ENCODE assay signal across 8 mouse cellular contexts in the genomic region with DNA sequence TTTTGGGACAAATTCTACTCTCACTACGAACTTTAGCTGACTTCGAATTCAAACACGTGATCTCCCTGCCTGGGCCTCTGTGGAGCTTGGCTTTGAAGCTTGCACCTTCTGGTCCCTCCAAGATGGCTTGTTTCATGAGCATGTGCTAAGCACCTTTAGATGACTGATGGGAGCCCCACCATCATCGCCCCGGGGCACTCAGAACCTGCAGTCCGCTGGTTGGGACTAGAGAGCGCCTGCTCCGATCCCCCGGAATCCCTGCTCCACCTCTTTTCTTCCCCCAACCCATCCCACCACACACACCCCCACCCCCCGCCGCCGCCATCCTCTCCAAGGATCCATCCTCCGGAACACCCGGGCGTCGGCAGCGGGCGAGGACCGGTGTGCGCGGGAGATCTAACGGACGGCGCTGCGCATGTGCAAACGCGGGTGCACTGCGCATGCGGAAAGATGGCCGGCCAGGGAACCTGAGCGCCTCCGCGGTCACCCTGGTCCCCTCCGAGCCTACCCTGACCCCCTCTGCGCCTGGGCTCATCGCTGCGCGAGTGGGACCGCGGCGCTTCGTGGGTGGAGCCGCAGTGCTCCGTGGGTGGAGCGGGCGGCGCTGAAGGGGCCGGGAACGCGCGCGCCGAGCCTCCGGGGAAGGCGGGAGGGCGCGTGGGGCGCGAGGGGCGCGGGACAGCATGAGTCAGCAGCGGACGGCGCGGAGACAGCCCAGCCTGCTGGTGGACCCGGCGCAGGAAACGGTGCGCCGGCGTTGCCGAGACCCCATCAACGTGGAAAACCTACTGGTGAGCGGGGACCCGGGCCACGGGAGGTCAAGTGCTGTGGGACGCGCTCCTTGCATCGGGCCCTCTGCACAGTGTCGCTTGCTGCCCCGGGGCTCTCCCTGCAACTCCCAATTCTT. TPM values are rescaled to one million over a fixed set of nuclear protein-coding genes. Genes with fewer than 3 reads are reported as not detected.
A peak's percentile ranks its signal among the peaks of the same experiment; 100 is the strongest.
DNase-seq lines count a peak whose midpoint lies in the region; ATAC-seq and TF ChIP-seq lines count a peak whose summit lies in the region.

A gene (plus strand): TSS at position 439 of the 907 bp plus-strand sequence.

- H3K27ac ChIP-seq in bone marrow, adult 2 months (ENCODE audit: control insufficient read depth, insufficient read depth, low read depth, low read length, poor library complexity), result peak within 1 kb of the TSS; percentile 6; the same call in 1 of the 2 replicates
- peak within 1 kb of the TSS; percentile 78 for H3K27ac ChIP-seq in embryonic facial prominence, embryonic 14.5 days (replicated peaks; ENCODE audit: low read depth, low read length)
- H3K27ac ChIP-seq in limb, embryonic 14.5 days (replicated peaks; ENCODE audit: low read depth, low read length), result peak within 1 kb of the TSS; percentile 68
- H3K27ac ChIP-seq in midbrain, embryonic 16.5 days (ENCODE audit: low read length), result peak within 1 kb of the TSS; percentile 75
- H3K27ac ChIP-seq in spleen, adult 2 months (ENCODE audit: insufficient read depth, low read length), result no peak within 1 kb of the TSS

- peaks cover 9% of the 10 kb centered on the region; the same call in 1 of the 2 replicates for H3K27me3 ChIP-seq in embryonic facial prominence, embryonic 14.5 days (replicated peaks; ENCODE audit: control insufficient read depth, insufficient read depth, low read length)
- no peaks in the 10 kb centered on the region for H3K27me3 ChIP-seq in limb, embryonic 14.5 days (ENCODE audit: control insufficient read depth, insufficient read depth, low read length)
- no peaks in the 10 kb centered on the region for H3K27me3 ChIP-seq in midbrain, embryonic 16.5 days (ENCODE audit: control insufficient read depth, insufficient read depth, low read depth, low read length)
- H3K27me3 ChIP-seq in spleen, adult 2 months (ENCODE audit: control insufficient read depth, insufficient read depth, low read length), result no peaks in the 10 kb centered on the region

- no peaks in the 10 kb centered on the region; the same call in 1 of the 2 replicates for H3K4me1 ChIP-seq in bone marrow, adult 2 months (ENCODE audit: control insufficient read depth, insufficient read depth, low read length)
- peaks cover 15% of the 10 kb centered on the region for H3K4me1 ChIP-seq in embryonic facial prominence, embryonic 14.5 days (ENCODE audit: control insufficient read depth, insufficient read depth, low read length)
- H3K4me1 ChIP-seq in limb, embryonic 14.5 days (ENCODE audit: control insufficient read depth, insufficient read depth, low read length), result peaks cover 8% of the 10 kb centered on the region
- H3K4me1 ChIP-seq in midbrain, embryonic 16.5 days (ENCODE audit: control insufficient read depth, insufficient read depth, low read length), result peaks cover 17% of the 10 kb centered on the region
- H3K4me1 ChIP-seq in spleen, adult 2 months (ENCODE audit: control insufficient read depth, insufficient read depth, insufficient read length), result peaks cover 4% of the 10 kb centered on the region; the same call in 1 of the 2 replicates

- H3K9ac ChIP-seq in embryonic facial prominence, embryonic 14.5 days (ENCODE audit: low read depth, low read length), result peak within 1 kb of the TSS; percentile 87
- peak within 1 kb of the TSS; percentile 85 for H3K9ac ChIP-seq in limb, embryonic 14.5 days (ENCODE audit: low read depth, low read length, severe bottlenecking)
- peak within 1 kb of the TSS; percentile 91 for H3K9ac ChIP-seq in midbrain, embryonic 16.5 days (ENCODE audit: low read depth, low read length)

- no peaks in the 10 kb centered on the region for H3K9me3 ChIP-seq in embryonic facial prominence, embryonic 14.5 days (ENCODE audit: control insufficient read depth, low read length)
- H3K9me3 ChIP-seq in limb, embryonic 14.5 days (ENCODE audit: control insufficient read depth, low read length), result no peaks in the 10 kb centered on the region
- no peaks in the 10 kb centered on the region for H3K9me3 ChIP-seq in midbrain, embryonic 16.5 days (replicated peaks; ENCODE audit: control insufficient read depth, low read length, poor library complexity, severe bottlenecking)

- H3K36me3 ChIP-seq in embryonic facial prominence, embryonic 14.5 days (ENCODE audit: control insufficient read depth, insufficient read depth, low read length), result peaks cover 14% of the 10 kb centered on the region
- H3K36me3 ChIP-seq in limb, embryonic 14.5 days (ENCODE audit: control insufficient read depth, insufficient read depth, low read length), result peaks cover 9% of the 10 kb centered on the region; the same call in 1 of the 2 replicates
- no peaks in the 10 kb centered on the region for H3K36me3 ChIP-seq in midbrain, embryonic 16.5 days (ENCODE audit: control insufficient read depth, insufficient read depth, low read length)
- no peaks in the 10 kb centered on the region for H3K36me3 ChIP-seq in spleen, adult 2 months (ENCODE audit: control insufficient read depth, insufficient read depth, low read length)

- peak; percentile 73 for DNase-seq in 3134 (ENCODE audit: extremely low read depth, insufficient read length, low spot score)
- peak; percentile 89 for DNase-seq in embryonic facial prominence, embryonic 14.5 days (ENCODE audit: low spot score)
- peak; percentile 81 for DNase-seq in heart, adult 8-10 months (ENCODE audit: low spot score)
- DNase-seq in kidney, adult 9 months, result peak; percentile 79
- peak; percentile 78 for DNase-seq in limb, embryonic 14.5 days (ENCODE audit: low spot score)
- peak; percentile 32 to 75 for DNase-seq in spleen, adult 2 months (ENCODE audit: low read depth in 1 of 2, low spot score in 2 of 2)

- H3K4me3 ChIP-seq in bone marrow, adult 2 months (replicated peaks; ENCODE audit: control insufficient read depth, low read depth, low read length), result peak within 1 kb of the TSS; percentile 82
- H3K4me3 ChIP-seq in embryonic facial prominence, embryonic 14.5 days (ENCODE audit: low read depth, low read length), result peak within 1 kb of the TSS; percentile 85
- H3K4me3 ChIP-seq in limb, embryonic 14.5 days (replicated peaks; ENCODE audit: low read length), result peak within 1 kb of the TSS; percentile 87
- H3K4me3 ChIP-seq in midbrain, embryonic 16.5 days (ENCODE audit: low read depth, low read length), result peak within 1 kb of the TSS; percentile 81
- H3K4me3 ChIP-seq in spleen, adult 2 months (ENCODE audit: extremely low read depth, insufficient read depth, insufficient read length), result peak within 1 kb of the TSS; percentile 98

- WGBS in bone marrow, adult 2 months, result 5% methylated on average over 81 of the region's 81 CpGs
- 16% methylated on average over 23 of the region's 81 CpGs for WGBS in embryonic facial prominence, embryonic 14.5 days
- WGBS in limb, embryonic 14.5 days, result 8% methylated on average over 46 of the region's 81 CpGs
- WGBS in midbrain, embryonic 16.5 days, result 5% methylated on average over 74 of the region's 81 CpGs
- WGBS in spleen, adult 2 months, result 7% methylated on average over 80 of the region's 81 CpGs

- no peak for TF ChIP-seq CTCF in bone marrow, adult 2 months (IDR thresholded peaks at IDR 0.05; ENCODE audit: control insufficient read depth, insufficient read depth, low read length)
- TF ChIP-seq CTCF in spleen, adult 2 months (IDR thresholded peaks at IDR 0.05; ENCODE audit: extremely low read depth, insufficient read depth, insufficient read length, insufficient replicate concordance), result no peak

- TF ChIP-seq POLR2A in bone marrow, adult 2 months (IDR thresholded peaks at IDR 0.05; ENCODE audit: borderline replicate concordance, control insufficient read depth, low read depth, low read length), result peak; percentile 56; the same call in 1 of the 2 replicates
- TF ChIP-seq POLR2A in limb, embryonic 14.5 days (IDR thresholded peaks at IDR 0.05; ENCODE audit: borderline replicate concordance, extremely low read depth, insufficient read depth, insufficient read length), result 0 out of 2 replicates have a peak, but pooled peaks have one; percentile 17
- TF ChIP-seq POLR2A in spleen, adult 2 months (IDR thresholded peaks at IDR 0.05; ENCODE audit: low read depth, low read length), result peak; percentile 10; the same call in 1 of the 2 replicates

- ATAC-seq in embryonic facial prominence, embryonic 14.5 days (ENCODE audit: low read depth), result peak; percentile 89
- peak; percentile 85 for ATAC-seq in limb, embryonic 14.5 days (ENCODE audit: low FRiP score, low read depth)
- ATAC-seq in midbrain, embryonic 16.5 days, result peak; percentile 88

- H3K4me2 ChIP-seq in embryonic facial prominence, embryonic 14.5 days (ENCODE audit: low read depth, low read length), result peak within 1 kb of the TSS; percentile 86
- H3K4me2 ChIP-seq in limb, embryonic 14.5 days (replicated peaks; ENCODE audit: low read depth, low read length, severe bottlenecking), result peak within 1 kb of the TSS; percentile 87
- peak within 1 kb of the TSS; percentile 87 for H3K4me2 ChIP-seq in midbrain, embryonic 16.5 days (ENCODE audit: low read length)

RNA-seq across cellular contexts. Expression of the gene that starts here (rescaled TPM):
- 9.1 and 9.9 TPM in 2 replicates for polyA plus RNA-seq in bone marrow, adult 2 months (2011; ENCODE audit: insufficient read depth, insufficient read length, low replicate concordance, missing spikeins)
- 51.9 and 54.3 TPM in 2 replicates for polyA plus RNA-seq in embryonic facial prominence, embryonic 14.5 days (2014; fragmentation: Nextera tagmentation; extraction: Ambion mirVana)
- 10 to 100 TPM; 86.4 to 90.4 (median 88.2) TPM for total RNA-seq in heart, adult 8-10 months (2022)
- polyA plus RNA-seq in limb, embryonic 14.5 days (2012; rRNA removed), result 54.5 and 56.5 TPM in 2 replicates
- 47.3 and 54.0 TPM in 2 replicates for polyA plus RNA-seq in limb, embryonic 14.5 days (2014; fragmentation: Nextera tagmentation; extraction: Ambion mirVana)
- 23.7 and 26.8 TPM in 2 replicates for polyA plus RNA-seq in midbrain, embryonic 16.5 days (2015; fragmentation: Nextera tagmentation; extraction: Ambion mirVana)
- 6.5 and 9.8 TPM in 2 replicates for polyA plus RNA-seq in spleen, adult 2 months (2012; rRNA removed)
